Mouse (Mus musculus): Measurements from ENCODE around the gene BC147527. TPM values are rescaled to one million over a fixed set of nuclear protein-coding genes. Genes with fewer than 3 reads are reported as not detected.
"Not testable (repeated sequence)": the region's sequence is repeated elsewhere in the genome, so short reads cannot be mapped to it uniquely, and the experiment has no call there.

Gene BC147527
- not detected for total RNA-seq (2021)
- long read RNA-seq, experiment 1: 0 reads
- long read RNA-seq, experiment 2: 0 reads

- DNase-seq (ENCODE audit: low spot score in 2 of 2): no peak
Measured at GRCm38 (mm10) chr13:120299991-120300442, at the start of gene BC147527. Gene BC147527 (plus strand): TSS chr13:120300392.

DNA sequence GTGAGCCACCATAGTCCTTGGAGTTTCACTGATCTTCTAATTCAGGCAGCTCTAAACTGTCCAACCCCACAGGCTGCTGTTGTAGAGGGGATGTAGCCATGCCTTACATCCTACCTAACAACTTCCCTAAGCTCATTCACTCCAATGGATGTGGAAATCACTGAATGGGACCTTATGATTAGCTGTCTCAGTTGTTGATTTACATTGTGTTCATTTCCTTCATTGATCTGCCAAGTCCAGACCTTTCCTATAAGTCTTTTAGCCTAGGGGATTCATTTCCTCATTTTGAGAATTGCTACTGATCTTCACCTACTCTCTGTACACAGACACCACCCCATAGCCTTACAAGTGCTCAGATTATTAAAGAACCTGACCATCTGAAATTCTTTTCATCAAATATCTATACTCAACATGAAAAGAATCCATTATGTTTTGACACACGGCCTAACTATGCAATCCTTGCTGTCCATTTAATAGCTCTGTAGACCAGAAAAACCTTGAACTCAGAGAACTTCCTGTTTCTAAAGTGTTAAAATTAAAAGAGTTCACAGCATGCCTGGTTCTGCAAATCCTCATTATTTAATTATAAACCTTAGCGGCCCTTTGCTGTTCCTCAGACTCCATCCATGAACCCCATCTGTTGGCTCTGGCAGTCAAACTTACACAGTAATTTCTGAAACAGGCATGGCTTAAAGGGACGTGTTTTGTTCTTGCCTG, 48.8 kb upstream of the BC147527 start:
- DNase-seq (ENCODE audit: low spot score in 2 of 2): not testable (repeated sequence)

GRCm38 (mm10) chr13:120258817-120259658, 41.2 kb upstream of the BC147527 start:
- not testable (repeated sequence) for DNase-seq (ENCODE audit: low spot score in 2 of 2)

- DNase-seq (ENCODE audit: low spot score in 2 of 2): not testable (repeated sequence)
Measured at GRCm38 (mm10) chr13:120259718-120260117, 40.5 kb upstream of the BC147527 start.

DNA sequence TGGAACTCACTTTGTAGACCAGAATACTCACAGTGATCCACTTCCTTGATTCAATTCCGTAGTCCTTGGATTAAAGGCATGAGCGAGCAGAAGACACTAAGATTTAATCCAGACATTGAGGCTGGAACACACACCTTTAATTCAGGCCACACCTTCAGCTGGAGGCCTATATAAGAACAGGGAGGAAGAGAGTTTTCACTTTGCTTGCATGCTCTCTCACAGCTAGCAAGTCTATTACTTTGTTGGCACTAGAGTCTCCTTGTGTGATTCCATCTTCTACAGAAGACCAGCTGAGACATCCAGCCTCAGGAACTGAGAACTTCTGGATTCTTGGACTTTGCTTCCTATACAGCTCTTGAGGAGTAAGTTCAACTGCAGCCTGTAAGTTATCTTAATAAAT, 37.3 kb upstream of the BC147527 start, which contains the start of gene AF067061:
Gene AF067061 (plus strand): TSS at position 245 of the 400 bp plus-strand sequence.
- DNase-seq (ENCODE audit: low spot score in 2 of 2): not testable (repeated sequence)

GRCm38 (mm10) chr13:120277837-120278236, 22.4 kb upstream of the BC147527 start:
- not testable (repeated sequence) for DNase-seq (ENCODE audit: low spot score in 2 of 2)

DNA sequence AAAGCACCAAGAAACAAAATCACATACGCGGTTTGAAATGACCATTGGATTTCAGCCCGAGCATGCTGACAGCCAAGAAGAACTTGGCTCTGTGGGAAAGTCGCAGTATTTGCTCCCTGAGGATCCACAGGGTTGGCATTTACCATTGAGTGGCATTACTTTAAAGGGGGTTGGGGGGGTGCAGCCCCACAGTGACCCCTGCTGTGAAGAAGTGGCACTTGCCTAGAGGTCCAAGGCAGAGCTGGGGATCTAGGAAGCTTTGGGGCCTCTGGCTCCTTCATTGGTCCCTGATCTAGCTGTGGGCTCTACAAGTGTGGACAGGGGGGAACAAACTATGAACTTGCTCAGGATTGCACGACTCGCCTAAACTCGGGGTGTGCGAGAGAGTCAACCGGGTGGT, 21.4 kb upstream of the BC147527 start:
- no peak for DNase-seq (ENCODE audit: low spot score in 2 of 2)

DNA sequence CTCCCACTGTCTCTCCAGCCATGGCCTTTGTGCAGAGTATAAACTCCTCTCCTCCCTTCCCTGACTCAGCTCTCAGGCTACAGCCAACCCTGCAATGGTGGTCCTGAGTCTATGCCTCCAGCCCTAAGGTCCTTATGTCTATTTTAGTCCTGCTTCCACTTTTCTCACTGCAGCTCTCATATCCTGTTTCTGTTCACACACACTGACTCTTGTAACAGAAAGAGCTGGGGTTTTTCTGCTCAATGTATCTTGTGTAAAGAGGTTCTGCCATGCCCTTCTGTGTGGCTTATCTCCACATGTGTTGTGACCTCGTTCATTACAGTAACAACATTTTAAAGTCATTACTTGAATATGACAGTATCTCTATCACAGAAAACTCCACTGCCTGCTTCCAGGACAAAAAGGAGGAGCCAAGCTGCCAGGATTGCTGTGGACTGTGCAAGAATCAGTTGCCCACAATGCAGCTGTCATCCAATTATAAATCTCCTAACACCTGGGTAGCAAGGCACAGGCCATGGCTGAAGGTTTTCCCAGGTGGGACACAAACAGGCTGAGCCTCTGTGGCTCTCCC, 783 bp upstream of the BC147527 start:
- no peak for DNase-seq (ENCODE audit: low spot score in 2 of 2)

GRCm38 (mm10) chr13:120300853-120301252, 661 bp downstream of the BC147527 start:
- DNase-seq (ENCODE audit: low spot score in 2 of 2): no peak

GRCm38 (mm10) chr13:120310749-120311148, 10.6 kb downstream of the BC147527 start:
- DNase-seq (ENCODE audit: low spot score in 2 of 2): no peak

- DNase-seq (ENCODE audit: low spot score in 2 of 2): no peak
Measured at GRCm38 (mm10) chr13:120313584-120313983, 13.4 kb downstream of the BC147527 start.

GRCm38 (mm10) chr13:120316578-120316977, 16.4 kb downstream of the BC147527 start, which contains the start of gene Tcstv3:
Gene Tcstv3 (plus strand): TSS chr13:120316878.
- DNase-seq (ENCODE audit: low spot score in 2 of 2): not testable (repeated sequence)

DNA sequence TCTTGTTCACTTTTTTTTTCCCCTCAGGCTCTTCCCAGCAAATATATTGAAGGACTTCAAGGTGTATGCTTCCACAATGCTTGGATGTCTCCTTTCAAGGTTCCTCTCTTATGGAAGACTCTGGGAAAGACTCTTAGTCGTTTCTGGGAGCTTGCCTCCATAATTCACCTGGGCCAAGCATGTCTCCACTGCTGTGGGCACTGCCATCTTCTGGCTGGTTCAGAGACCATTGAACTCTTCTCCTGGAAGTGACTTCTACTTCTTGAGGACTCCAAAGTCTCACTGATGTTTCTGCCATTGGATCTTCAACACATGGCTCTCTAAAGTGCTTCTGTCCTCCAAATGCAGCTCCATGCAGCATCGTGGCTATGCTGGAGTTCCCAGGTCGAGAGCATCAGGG, 20.0 kb downstream of the BC147527 start:
- DNase-seq (ENCODE audit: low spot score in 2 of 2): no peak

- DNase-seq (ENCODE audit: low spot score in 2 of 2): no peak
Measured at GRCm38 (mm10) chr13:120320721-120321120, 20.5 kb downstream of the BC147527 start.

Other genes starting within 250 kb of the BC147527 start
- gene Gm21188, start 248.2 kb upstream of the BC147527 start, total RNA-seq (2021): under 1 TPM in 1 of 2 experiments, not detected in 1; 0.36 TPM
- gene Gm20767, start 160.1 kb upstream of the BC147527 start, total RNA-seq (2021): not detected
- gene Gm21818, start 128.0 kb upstream of the BC147527 start, total RNA-seq (2021): not detected
- not detected for gene Gm21762, start 84.4 kb upstream of the BC147527 start, total RNA-seq (2021)
- not detected for gene Gm21731, start 61.3 kb upstream of the BC147527 start, total RNA-seq (2021)
- gene AF067061, start 37.3 kb upstream of the BC147527 start, total RNA-seq (2021): not detected
- not detected for gene Tcstv3, start 16.5 kb downstream of the BC147527 start, total RNA-seq (2021)